Mouse (Mus musculus): ENCODE measurements around the gene Bicdl2.
A peak's percentile ranks its signal among the peaks of the same experiment; 100 is the strongest.

Gene Bicdl2

DNA sequence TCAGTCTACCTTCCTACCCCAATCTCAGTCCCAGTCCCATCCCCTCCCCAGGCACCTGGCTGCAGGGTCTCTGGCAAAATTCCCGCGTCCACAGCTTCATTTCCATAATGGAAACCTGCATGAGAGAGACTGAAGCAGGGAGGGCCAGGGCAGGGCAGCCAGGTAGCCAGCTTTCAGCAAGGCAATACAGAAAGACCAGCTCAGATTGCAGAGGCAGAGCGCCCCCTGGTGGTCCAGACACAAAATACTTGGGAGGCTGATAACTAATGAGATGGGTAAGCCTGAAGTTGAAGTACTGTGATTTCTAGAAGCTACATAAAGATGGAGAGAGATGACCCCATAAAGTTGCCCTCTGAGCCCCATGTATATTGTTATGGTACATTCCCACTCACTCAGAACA, 45.9 kb downstream of the Bicdl2 start:
- peak; percentile 35 for DNase-seq (ENCODE audit: extremely low read depth, low read depth)

DNA sequence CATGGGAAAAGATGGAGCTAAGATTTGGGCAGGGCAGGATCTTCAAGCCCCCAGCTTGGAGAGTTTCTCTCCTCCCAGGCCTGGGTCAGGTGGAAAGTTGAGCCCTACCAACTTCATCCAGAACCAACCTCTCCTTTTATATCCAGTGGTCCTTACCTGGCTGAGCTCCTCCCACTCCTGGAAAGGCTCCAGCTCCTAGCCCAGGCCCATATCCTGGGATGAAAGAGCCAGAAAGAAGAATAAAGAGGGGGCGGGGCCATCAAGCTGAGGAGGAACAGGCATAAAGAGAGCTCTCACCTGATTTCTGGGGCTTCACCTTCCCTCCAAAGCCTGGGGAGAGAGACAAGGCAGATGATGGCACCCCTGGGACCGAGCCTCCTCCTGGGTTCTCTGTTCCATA, 56.7 kb downstream of the Bicdl2 start:
- DNase-seq (ENCODE audit: extremely low read depth, low read depth), result no peak

All from MEL-GATA-1-ER (cell line).